Mouse (Mus musculus) liver, embryonic 16.5 days (tissue): ENCODE results near the gene Fiz1. TPM values are rescaled to one million over a fixed set of nuclear protein-coding genes. Genes with fewer than 3 reads are reported as not detected.
"Not testable (repeated sequence)": the region's sequence is repeated elsewhere in the genome, so short reads cannot be mapped to it uniquely, and the experiment has no call there.

Experiments
- ATAC-seq: fragments of 200-750 bp; cut with Nextera tagmentation; 2 replicates; pipeline ENCODE4 v1.8.0; 2017; ENCODE audit warnings: low read depth, mild to moderate bottlenecking, moderate number of reproducible peaks, moderate library complexity
- H3K27ac ChIP-seq: fragments of 300-500 bp; sonication (generic); 2 replicates; pipeline ENCODE4 v1.5.1; 2014; ENCODE audit warnings: mild to moderate bottlenecking, low read length
- H3K27me3 ChIP-seq: fragments of 300-500 bp; sonication (generic); 2 replicates; pipeline ENCODE4 v1.6.1; 2014; ENCODE audit warnings: low read depth, low read length, mixed read lengths; ENCODE audit not compliant: control insufficient read depth, insufficient read depth
- H3K36me3 ChIP-seq: fragments of 300-500 bp; sonication (generic); 2 replicates; pipeline ENCODE4 v1.6.1; 2014; ENCODE audit warnings: mild to moderate bottlenecking; ENCODE audit not compliant: control insufficient read depth, insufficient read depth
- H3K4me1 ChIP-seq: fragments of 300-500 bp; sonication (generic); 2 replicates; pipeline ENCODE4 v1.6.1; 2014; ENCODE audit warnings: low read depth, low read length, mixed read lengths; ENCODE audit not compliant: control insufficient read depth
- H3K4me2 ChIP-seq: fragments of 300-500 bp; sonication (generic); 2 replicates; pipeline ENCODE4 v1.6.1; 2014; ENCODE audit warnings: low read depth, low read length, mixed read lengths
- H3K4me3 ChIP-seq: fragments of 300-500 bp; sonication (generic); 2 replicates; pipeline ENCODE4 v1.5.1; 2014; ENCODE audit warnings: low read depth, mild to moderate bottlenecking, low read length
- H3K9ac ChIP-seq: fragments of 300-500 bp; sonication (generic); 2 replicates; pipeline ENCODE4 v1.6.1; 2014; ENCODE audit warnings: low read depth, low read length
- H3K9me3 ChIP-seq: fragments of 300-500 bp; sonication (generic); replicated peaks from 2 replicates; pipeline ENCODE4 v1.6.1; 2016; ENCODE audit warnings: low read length; ENCODE audit not compliant: control insufficient read depth
- WGBS: fragments of 180-500 bp; shearing (Covaris S2); extraction: QIAGEN DNeasy Blood & Tissue Kit; methylation state at CpG from one replicate; pipeline ENCODE4 v1.1.7; 2014; ENCODE audit not compliant: insufficient replicate concordance; 5-methylcytosine and 5-hydroxymethylcytosine counted together
- polyA plus RNA-seq: library from polyadenylated mRNA; unstranded; fragments of >200 nt; fragmentation: Nextera tagmentation; extraction: Ambion mirVana; gene quantifications from 2 replicates; pipeline ENCODE4 v1.2.1, GENCODE M21; 2015

Fiz1 gene
- polyA plus RNA-seq, 1 experiment from 2014 or later, result 12.5 TPM

DNA sequence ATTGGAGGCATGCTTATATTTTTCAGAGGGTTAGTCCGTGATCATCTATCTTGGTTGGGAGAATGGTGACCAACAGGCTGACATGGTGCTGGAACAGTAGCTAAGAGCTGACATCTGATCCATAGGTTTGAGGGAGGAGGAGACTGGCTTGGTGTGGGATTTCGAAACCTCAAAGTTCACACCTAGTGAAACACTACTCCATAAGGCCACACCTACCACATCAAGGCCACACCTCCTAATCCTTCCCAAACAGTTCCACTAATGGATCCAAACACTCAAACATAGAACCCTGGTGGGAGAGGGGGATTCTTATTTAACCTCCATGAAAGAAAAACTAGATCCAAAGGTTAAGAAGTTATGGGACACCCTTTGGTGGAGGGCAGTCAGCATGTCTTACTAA, 2.4 kb upstream of the Fiz1 start:
- WGBS, result 94% methylated on average over 2 of the region's 2 CpGs
- no peak overlapping the region for H3K9ac ChIP-seq
- H3K4me3 ChIP-seq, result no peak overlapping the region
- peaks cover 35% of the 10 kb centered on the region for H3K4me1 ChIP-seq
- no peak overlapping the region for H3K27ac ChIP-seq
- H3K36me3 ChIP-seq, result peaks cover 21% of the 10 kb centered on the region
- no peaks in the 10 kb centered on the region for H3K9me3 ChIP-seq
- H3K4me2 ChIP-seq, result no peak overlapping the region
- no peak for ATAC-seq
- H3K27me3 ChIP-seq, result no peaks in the 10 kb centered on the region

DNA sequence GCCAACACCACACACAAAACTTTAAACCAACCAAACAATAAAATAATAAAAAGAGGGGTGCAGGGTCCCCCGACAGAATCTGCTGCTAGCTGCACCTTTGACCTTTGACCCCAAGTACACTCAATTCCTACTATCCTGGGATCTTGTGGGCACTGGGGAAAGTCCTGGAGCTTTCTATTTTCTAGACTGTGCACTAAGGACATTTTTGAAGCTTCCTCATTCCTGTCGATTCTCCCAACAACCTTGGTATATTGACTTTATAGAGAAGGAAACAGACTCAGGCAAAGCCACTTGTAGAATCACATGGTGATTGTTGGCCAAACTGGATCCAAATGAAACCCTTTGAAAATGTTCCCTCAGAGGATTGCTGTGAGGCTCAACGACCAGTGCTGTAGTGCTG, 1.6 kb upstream of the Fiz1 start:
- WGBS, result 28% methylated on average over 3 of the region's 3 CpGs
- peaks cover 29% of the 10 kb centered on the region for H3K4me1 ChIP-seq
- peak overlapping the region; percentile 98 for H3K27ac ChIP-seq
- H3K9me3 ChIP-seq, result no peaks in the 10 kb centered on the region
- no peaks in the 10 kb centered on the region for H3K27me3 ChIP-seq
- no peak for ATAC-seq
- H3K4me3 ChIP-seq, result peak overlapping the region; percentile 81
- peak overlapping the region; percentile 90 for H3K4me2 ChIP-seq
- H3K36me3 ChIP-seq, result peaks cover 29% of the 10 kb centered on the region
- H3K9ac ChIP-seq, result peak overlapping the region; percentile 88

DNA sequence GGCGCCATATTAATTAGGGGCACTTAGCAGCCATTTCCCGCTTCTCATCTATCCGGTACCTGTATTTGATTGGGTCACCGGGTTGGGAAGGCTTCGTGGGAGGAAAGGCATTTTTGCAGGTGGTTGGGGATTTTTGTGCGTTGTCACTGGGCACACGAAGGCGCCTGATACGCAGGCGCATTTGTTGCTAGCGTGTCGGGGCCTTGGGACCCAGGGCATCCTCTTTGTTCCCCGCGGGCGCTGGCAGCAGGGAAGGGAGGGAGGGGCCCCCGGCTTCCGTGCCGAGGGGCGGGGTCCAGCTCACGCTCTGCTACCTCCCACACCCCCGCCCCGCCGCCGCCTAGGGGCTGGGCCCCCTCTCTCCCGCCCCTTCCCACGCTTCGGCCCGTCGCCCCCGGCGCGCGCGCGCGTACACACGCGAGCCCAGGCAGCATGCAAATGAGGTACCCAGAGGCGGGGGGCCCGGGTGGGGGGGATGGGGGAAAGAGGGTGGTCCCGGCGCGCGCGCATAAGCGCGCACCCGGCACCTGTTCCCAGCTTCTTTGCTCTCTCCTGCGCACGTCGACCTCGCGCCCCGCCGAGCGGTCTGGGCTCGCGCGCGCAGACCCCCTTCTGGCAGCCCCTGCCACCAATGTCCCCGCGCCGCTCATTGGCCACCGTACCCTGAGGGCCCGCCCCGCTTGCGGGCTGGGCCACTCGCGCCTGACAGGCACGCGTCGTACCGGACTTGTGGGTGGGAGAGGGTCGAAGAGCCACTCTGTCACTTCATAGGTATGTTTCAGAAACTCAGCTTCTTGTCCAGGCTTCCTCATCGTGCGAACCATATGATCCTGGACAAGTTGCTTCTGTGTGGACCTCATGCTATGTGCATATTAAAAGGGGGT, 863 bp upstream of the Fiz1 start, which contains the start of gene Gm44973:
Gene Gm44973 (plus strand): TSS at position 379 of the 884 bp plus-strand sequence.
- ATAC-seq, result peak; percentile 76
- peak within 1 kb of the TSS; percentile 98 for H3K27ac ChIP-seq
- peaks cover 25% of the 10 kb centered on the region for H3K4me1 ChIP-seq
- peaks cover 36% of the 10 kb centered on the region for H3K36me3 ChIP-seq
- WGBS, result under 1% methylated on average over 59 of the region's 76 CpGs
- no peaks in the 10 kb centered on the region for H3K9me3 ChIP-seq
- H3K4me3 ChIP-seq, result peak within 1 kb of the TSS; percentile 81
- peak within 1 kb of the TSS; percentile 90 for H3K4me2 ChIP-seq
- H3K27me3 ChIP-seq, result no peaks in the 10 kb centered on the region
- peak within 1 kb of the TSS; percentile 88 for H3K9ac ChIP-seq

GRCm38 (mm10) chr7:5012681-5013513, 1.6 kb downstream of the Fiz1 start:
- no peak for ATAC-seq

GRCm38 (mm10) chr7:5008229-5008628, 6.3 kb downstream of the Fiz1 start:
- H3K4me1 ChIP-seq, result peaks cover 3% of the 10 kb centered on the region
- H3K9ac ChIP-seq, result no peak overlapping the region
- H3K9me3 ChIP-seq, result no peaks in the 10 kb centered on the region
- no peak overlapping the region for H3K4me2 ChIP-seq
- 90% methylated on average over 26 of the region's 26 CpGs for WGBS
- ATAC-seq, result no peak
- no peaks in the 10 kb centered on the region for H3K27me3 ChIP-seq
- H3K36me3 ChIP-seq, result peaks cover 56% of the 10 kb centered on the region
- no peak overlapping the region for H3K27ac ChIP-seq
- H3K4me3 ChIP-seq, result no peak overlapping the region

More at GRCm38 (mm10) chr7:5012681-5013513, 1.6 kb downstream of the Fiz1 start:
- H3K4me1 ChIP-seq, result peaks cover 17% of the 10 kb centered on the region
- 80% methylated on average over 27 of the region's 27 CpGs for WGBS
- H3K9ac ChIP-seq, result no peak overlapping the region
- peak overlapping the region; percentile 55; the same call in 1 of the 2 replicates for H3K27ac ChIP-seq
- H3K36me3 ChIP-seq, result peaks cover 58% of the 10 kb centered on the region
- H3K4me2 ChIP-seq, result peak overlapping the region; percentile 31; the same call in 1 of the 2 replicates
- peak overlapping the region; percentile 14; the same call in 1 of the 2 replicates for H3K4me3 ChIP-seq
- no peaks in the 10 kb centered on the region for H3K9me3 ChIP-seq
- no peaks in the 10 kb centered on the region for H3K27me3 ChIP-seq

- WGBS, result 57% methylated on average over 8 of the region's 8 CpGs
These were observed 11.6 kb downstream of the Fiz1 start for GRCm38 (mm10) chr7:5002876-5003275.

GRCm38 (mm10) chr7:4999876-5000275, 14.6 kb downstream of the Fiz1 start:
- H3K9ac ChIP-seq, result no peak overlapping the region
- H3K27me3 ChIP-seq, result peaks cover 5% of the 10 kb centered on the region
- H3K4me3 ChIP-seq, result no peak overlapping the region
- no peak overlapping the region for H3K4me2 ChIP-seq
- no peaks in the 10 kb centered on the region for H3K36me3 ChIP-seq
- no peak for ATAC-seq
- 29% methylated on average over 2 of the region's 2 CpGs for WGBS
- H3K27ac ChIP-seq, result no peak overlapping the region
- no peaks in the 10 kb centered on the region; the same call in 1 of the 2 replicates for H3K4me1 ChIP-seq
- no peaks in the 10 kb centered on the region; the same call in 1 of the 2 replicates for H3K9me3 ChIP-seq

More at GRCm38 (mm10) chr7:5002876-5003275, 11.6 kb downstream of the Fiz1 start:
- ATAC-seq, H3K9ac ChIP-seq, H3K4me3 ChIP-seq, H3K4me1 ChIP-seq, H3K4me2 ChIP-seq, H3K27me3 ChIP-seq, H3K27ac ChIP-seq, H3K9me3 ChIP-seq: not testable (repeated sequence)
- H3K36me3 ChIP-seq, result peaks cover 10% of the 10 kb centered on the region

DNA sequence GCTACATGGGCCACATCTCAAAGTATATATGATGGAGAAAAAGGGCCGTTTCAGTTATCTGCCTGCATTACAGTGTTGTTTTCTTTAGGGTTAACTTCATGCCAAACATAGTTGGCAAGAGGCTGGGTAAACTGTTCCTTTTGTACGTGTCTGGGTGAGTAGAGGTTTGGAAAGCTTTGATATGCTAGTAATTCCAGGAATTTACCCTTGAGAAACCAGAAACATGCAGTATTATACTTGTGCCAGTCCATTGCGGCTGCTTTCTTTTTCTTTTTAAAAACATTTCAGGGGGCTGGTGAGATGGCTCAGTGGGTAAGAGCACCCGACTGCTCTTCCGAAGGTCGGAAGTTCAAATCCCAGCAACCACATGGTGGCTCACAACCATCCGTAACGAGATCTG, 17.6 kb downstream of the Fiz1 start:
- Histone ChIP-seq H3K9ac (no peak overlapping the region), H3K4me2 (no peak overlapping the region), H3K4me1 (no peaks in the 10 kb centered on the region; the same call in 1 of the 2 replicates), H3K4me3 (no peak overlapping the region), H3K36me3 (0 out of 2 replicates have a peak, but pooled peaks cover 3% of the 10 kb centered on the region), H3K9me3 (no peaks in the 10 kb centered on the region), H3K27ac (no peak overlapping the region), H3K27me3 (peaks cover 20% of the 10 kb centered on the region)
- ATAC-seq, result no peak
- WGBS, result 64% methylated on average over 6 of the region's 8 CpGs
